Comparison of ENCODE assay signal across 9 mouse cellular contexts in the genomic region with DNA sequence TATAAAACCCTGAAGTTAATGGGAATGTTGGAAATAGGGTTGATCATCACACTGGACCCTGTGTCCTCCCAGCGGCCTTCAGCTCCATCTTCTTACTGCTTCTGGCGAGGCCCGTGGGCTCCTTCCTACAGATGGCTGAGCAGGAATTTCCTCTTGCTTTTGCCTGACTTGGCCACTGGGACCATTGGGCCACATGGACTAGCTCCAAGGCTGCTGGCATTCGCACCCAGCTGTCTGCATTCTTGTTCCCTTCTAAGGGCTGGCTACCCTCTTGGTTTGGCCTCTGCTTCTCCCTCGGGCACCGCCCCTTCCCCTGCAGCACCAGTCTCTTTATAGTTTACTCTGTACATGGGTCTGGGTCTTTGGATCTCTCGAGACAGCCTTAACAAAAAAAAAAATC. TPM values are rescaled to one million over a fixed set of nuclear protein-coding genes. Genes with fewer than 3 reads are reported as not detected.
DNase-seq lines count a peak whose midpoint lies in the region.
"Had no signal": no experiment of that assay in that cellular context is flagged by ENCODE, and none has a peak within 500 bp of the region (broad histone marks: within the 10 kb centered on the region; RNA-seq: fewer than 3 reads in every experiment).

No protein-coding gene starts in this region.

- H3K4me3 ChIP-seq in forebrain, embryonic 10.5 days, result no peak overlapping the region
- H3K4me3 ChIP-seq: hindbrain, embryonic 10.5 days; limb, embryonic 15.5 days had no signal

- peaks cover 57% of the 10 kb centered on the region for H3K36me3 ChIP-seq in forebrain, embryonic 10.5 days (replicated peaks)

- H3K9me3 ChIP-seq in forebrain, embryonic 10.5 days, result no peaks in the 10 kb centered on the region
- H3K9me3 ChIP-seq: hindbrain, embryonic 10.5 days; limb, embryonic 15.5 days had no signal

- WGBS in forebrain, embryonic 10.5 days, result 89% methylated on average over 7 of the region's 7 CpGs

- peak; percentile 32 to 38 for DNase-seq in layer of hippocampus, postnatal 10 days (ENCODE audit: low spot score in 2 of 2)
- DNase-seq in layer of hippocampus, adult 9-11 months, result no peak
- DNase-seq in adrenal gland, postnatal 10 days, result peak; percentile 66
- peak; percentile 52 for DNase-seq in gastrocnemius, adult 18-20 months (ENCODE audit: low spot score)
- peak; percentile 53 for DNase-seq in heart, postnatal 4 days
- no peak for DNase-seq in embryo, embryonic 10 days (ENCODE audit: low spot score)
- DNase-seq in forebrain, embryonic 10.5 days (ENCODE audit: extremely low spot score, low spot score), result no peak

- no peaks in the 10 kb centered on the region; the same call in 1 of the 2 replicates for H3K4me1 ChIP-seq in forebrain, embryonic 10.5 days
- H3K4me1 ChIP-seq: hindbrain, embryonic 10.5 days; limb, embryonic 15.5 days had no signal

- no peaks in the 10 kb centered on the region for H3K27me3 ChIP-seq in forebrain, embryonic 10.5 days (ENCODE audit: poor library complexity, severe bottlenecking)
- H3K27me3 ChIP-seq: limb, embryonic 15.5 days had no signal

- no peak overlapping the region for H3K27ac ChIP-seq in forebrain, embryonic 10.5 days
- H3K27ac ChIP-seq: hindbrain, embryonic 10.5 days; limb, embryonic 15.5 days had no signal

RNA-seq across cellular contexts. Expression of gene Mmd, which starts 26.4 kb away (rescaled TPM):
- total RNA-seq in layer of hippocampus, postnatal 10 days (2021), result 100 to 1,000 TPM; 311 to 324 TPM
- 10 to 100 TPM; 69.2 to 89.2 TPM for total RNA-seq in adrenal gland, postnatal 10 days (2021)
- 10 to 100 TPM in 1 of 2 experiments, 1 to 10 TPM in 1; 9.5 to 16.2 TPM for total RNA-seq in gastrocnemius, adult 18-20 months (2021)
- 10 to 100 TPM; 58.0 to 58.8 TPM for total RNA-seq in heart, postnatal 4 days (2021)
- polyA plus RNA-seq in forebrain, embryonic 10.5 days (2016; fragmentation: Nextera tagmentation; extraction: Ambion mirVana), result 40.3 and 41.2 TPM in 2 replicates

Comparison
In these comparisons a context has a peak if more than half of its experiments do, and no peak if none do; other contexts are left out.
1. DNase-seq: peak in layer of hippocampus, postnatal 10 days (2 of 2), adrenal gland, postnatal 10 days (single experiment), gastrocnemius, adult 18-20 months (single experiment) and heart, postnatal 4 days (single experiment); none in layer of hippocampus, adult 9-11 months (single experiment), embryo, embryonic 10 days (single experiment) and forebrain, embryonic 10.5 days (single experiment).